Mouse (Mus musculus): ENCODE measurements around the gene Slc12a4.

Gene Slc12a4

GRCm38 (mm10) chr8:105925123-105925522 lies 40.8 kb downstream of the Slc12a4 start:
- no peak for DNase-seq

GRCm38 (mm10) chr8:105919390-105919789 lies 46.5 kb downstream of the Slc12a4 start:
- no peak for DNase-seq

GRCm38 (mm10) chr8:105900941-105901616 lies 64.8 kb downstream of the Slc12a4 start:
- no peak for DNase-seq

GRCm38 (mm10) chr8:105900180-105900940 lies 65.5 kb downstream of the Slc12a4 start, which contains the start of gene Pskh1:
Gene Pskh1, plus strand, starts transcription at chr8:105900441.
- peak; percentile 94 for DNase-seq

GRCm38 (mm10) chr8:105897801-105898480 lies 68.0 kb downstream of the Slc12a4 start:
- DNase-seq: no peak
